Mouse (Mus musculus): Measurements from ENCODE around the gene Gfer.
"Not testable (repeated sequence)": the region's sequence is repeated elsewhere in the genome, so short reads cannot be mapped to it uniquely, and the experiment has no call there.

Gene Gfer

DNA sequence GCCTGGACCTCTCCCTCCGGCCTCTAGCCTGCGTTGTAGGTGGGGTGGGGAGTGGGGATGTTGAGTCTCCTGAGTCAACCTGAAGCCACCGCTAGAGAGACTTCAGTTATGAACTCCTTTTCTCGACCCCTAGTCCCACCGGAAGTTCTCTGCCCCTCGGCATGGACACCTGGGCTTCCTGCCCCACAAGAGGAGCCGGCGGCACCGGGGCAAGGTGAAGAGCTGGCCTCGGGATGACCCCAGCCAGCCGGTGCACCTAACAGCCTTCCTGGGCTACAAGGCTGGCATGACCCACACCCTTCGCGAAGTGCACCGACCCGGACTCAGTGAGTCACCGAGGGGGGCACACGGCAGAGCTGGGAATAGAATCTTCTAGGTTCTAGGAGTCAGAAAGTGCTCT, 32.2 kb upstream of the Gfer start:
- ChIA-PET CTCF (interaction anchor here in 2 of 4 experiments (0.9 to 1.2 kb wide), 4 partner anchors 8 to 11 kb away, joined by 3 read pairs; partner anchors contain the start of genes Msrb1 (in 1 of the 2), Rnf151 (in 1 of the 2) and Rps2 (in 1 of the 2)), POLR2A (interaction anchor here in 3 of 4 experiments (0.6 to 16.1 kb wide), 26 partner anchors 6 to 933 kb away, joined by 3 to 268 read pairs (median 4); partner anchors contain the start of genes Msrb1 (in 3 of the 3), Meiob (in 2 of the 3), Mlst8 (in 2 of the 3) and Rnf151 (in 2 of the 3))

DNA sequence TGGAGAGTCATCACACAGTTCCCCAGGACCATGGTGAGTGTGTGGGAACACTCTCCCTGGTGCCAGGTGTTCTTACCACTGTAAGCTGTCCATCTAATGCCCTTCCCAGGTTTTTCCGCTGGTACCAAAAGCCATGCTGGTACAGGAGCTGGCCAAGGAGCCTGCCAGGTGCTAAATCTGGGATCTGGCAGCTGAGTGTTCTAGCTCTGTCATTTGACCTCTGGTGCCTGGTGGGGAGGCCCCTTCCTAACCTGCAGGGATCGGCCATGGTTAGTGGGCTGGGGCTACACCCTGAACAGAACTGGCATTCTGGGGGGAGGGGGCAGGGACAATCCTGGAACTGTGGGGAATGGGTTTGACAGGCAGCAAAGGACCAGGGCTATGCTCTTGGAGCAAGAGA, 31.7 kb upstream of the Gfer start, which contains the start of gene Rpl3l:
TSS of gene Rpl3l (plus strand) at position 203 of the 400 bp plus-strand sequence.
- ChIA-PET CTCF (interaction anchor here in 3 of 4 experiments (0.7 to 1.4 kb wide), 4 partner anchors 8 to 233 kb away, joined by 3 to 4 read pairs (median 3); partner anchors contain the start of genes Msrb1 (in 1 of the 3), Rnf151 (in 1 of the 3) and Rps2 (in 1 of the 3)), POLR2A (interaction anchor here in 3 of 4 experiments (0.7 to 16.1 kb wide), 23 partner anchors 6 to 290 kb away, joined by 3 to 268 read pairs (median 4); partner anchors contain the start of genes Meiob (in 2 of the 3), Mlst8 (in 2 of the 3), Msrb1 (in 2 of the 3) and Rnf151 (in 2 of the 3))

DNA sequence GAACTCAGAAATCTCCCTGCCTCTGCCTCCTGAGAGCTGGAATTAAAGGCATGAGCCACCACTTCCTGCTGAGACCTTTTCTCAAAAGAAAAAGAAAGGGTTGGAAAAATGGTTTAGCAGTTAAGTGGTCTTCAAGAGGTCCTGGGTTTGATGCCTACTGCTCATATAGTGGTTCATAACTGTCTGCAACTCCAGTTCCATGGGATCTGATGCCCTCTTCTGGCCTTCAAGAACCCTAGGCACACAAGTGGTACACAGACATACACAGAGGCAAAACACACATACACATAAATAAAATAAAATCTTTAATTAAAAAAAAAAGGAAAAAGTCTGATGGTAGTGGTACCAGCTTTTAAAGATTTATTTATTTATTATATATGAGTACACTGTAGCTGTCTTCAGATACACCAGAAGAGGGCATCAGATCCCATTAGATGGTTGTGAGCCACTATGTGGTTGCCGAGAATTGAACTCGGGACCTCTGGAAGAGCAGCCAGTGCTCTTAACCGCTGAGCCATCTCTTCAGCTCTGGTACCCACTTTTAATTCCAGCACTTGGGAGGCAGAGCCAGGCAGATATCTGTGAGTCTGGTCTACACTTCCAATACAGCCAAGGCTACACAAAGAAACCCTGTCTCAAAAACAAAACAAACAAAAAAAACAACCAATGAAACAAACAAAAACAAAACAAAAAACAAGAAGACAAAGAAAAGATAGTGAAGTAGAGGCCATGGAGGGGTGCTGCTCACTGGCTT, 29.9 kb upstream of the Gfer start:
- CTCF ChIA-PET = interaction anchor here in 2 of 4 experiments (0.6 to 1.6 kb wide), 10 partner anchors 9 to 333 kb away, joined by 3 to 10 read pairs (median 3); partner anchors contain the start of genes Msrb1 (in 1 of the 2) and Traf7 (in 1 of the 2)
- POLR2A ChIA-PET = interaction anchor here in 2 of 4 experiments (0.8 to 14.7 kb wide), 12 partner anchors 8 to 247 kb away, joined by 3 to 268 read pairs (median 8); partner anchors contain the start of genes Msrb1 (in 2 of the 2), Hs3st6 (in 1 of the 2), Mlst8 (in 1 of the 2) and Rnf151 (in 1 of the 2)

DNA sequence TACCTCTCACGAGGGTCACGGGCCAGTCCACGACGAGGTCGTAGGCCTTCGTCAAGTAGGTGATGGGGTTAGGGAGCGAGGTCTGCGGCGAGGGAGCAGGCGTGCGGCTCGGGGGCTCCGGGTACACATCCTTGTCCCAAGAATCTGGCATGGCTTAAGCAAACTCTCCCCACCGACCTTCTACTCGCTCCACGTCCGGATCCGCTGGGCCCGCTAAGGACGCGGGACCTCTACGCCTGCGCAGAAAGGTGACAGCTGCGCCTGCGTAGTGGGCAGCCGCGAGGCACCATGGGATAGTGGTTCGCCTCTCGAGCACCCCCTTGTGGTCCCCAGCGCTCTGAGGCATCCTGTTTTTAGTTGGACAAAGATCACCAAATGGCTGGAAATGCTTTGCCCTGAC, 28.2 kb upstream of the Gfer start, which contains the start of gene Ndufb10:
TSS of gene Ndufb10 (minus strand) at position 295 of the 400 bp plus-strand sequence.
- POLR2A ChIA-PET = interaction anchor here (0.6 to 14.7 kb wide), 35 partner anchors 8 to 550 kb away, joined by 3 to 268 read pairs (median 6); partner anchors contain the start of genes Tbl3 (in 3 of the 4), Traf7 (in 3 of the 4), Eme2 (in 2 of the 4) and Meiob (in 2 of the 4)

DNA sequence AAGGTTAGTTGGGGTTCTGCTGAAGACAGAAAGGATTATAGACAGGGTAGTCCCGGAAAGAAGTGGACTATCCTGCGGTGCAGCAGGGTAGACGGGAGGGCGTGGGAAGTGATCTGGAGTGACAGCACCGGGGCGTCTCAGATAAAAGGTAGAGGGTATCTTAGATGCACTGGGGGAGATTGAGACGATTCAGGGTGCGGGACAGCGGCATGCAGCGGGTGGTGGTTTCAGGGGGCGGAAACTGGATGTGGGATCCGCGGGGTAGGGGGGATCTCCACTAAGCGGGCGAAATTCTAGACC, 27.9 kb upstream of the Gfer start:
- ChIA-PET POLR2A (interaction anchor here (0.6 to 14.7 kb wide), 40 partner anchors 8 to 550 kb away, joined by 3 to 268 read pairs (median 6); partner anchors contain the start of genes Tbl3 (in 3 of the 4), Traf7 (in 3 of the 4), Eme2 (in 2 of the 4) and Fahd1 (in 2 of the 4)), CTCF (interaction anchor here (0.6 to 1.5 kb wide), 9 partner anchors 9 to 1033 kb away, joined by 3 to 8 read pairs (median 5); partner anchors contain the start of genes Msrb1 (in 2 of the 4) and Tbl3 (in 1 of the 4))

More for the DNA sequence above, 28.2 kb upstream of the Gfer start, which contains the start of gene Ndufb10:
- CTCF ChIA-PET = interaction anchor here (0.6 to 1.6 kb wide), 12 partner anchors 7 to 1033 kb away, joined by 3 to 8 read pairs (median 4); partner anchors contain the start of genes Msrb1 (in 2 of the 4), Nthl1 (in 1 of the 4), Tbl3 (in 1 of the 4) and Tsc2 (in 1 of the 4)

DNA sequence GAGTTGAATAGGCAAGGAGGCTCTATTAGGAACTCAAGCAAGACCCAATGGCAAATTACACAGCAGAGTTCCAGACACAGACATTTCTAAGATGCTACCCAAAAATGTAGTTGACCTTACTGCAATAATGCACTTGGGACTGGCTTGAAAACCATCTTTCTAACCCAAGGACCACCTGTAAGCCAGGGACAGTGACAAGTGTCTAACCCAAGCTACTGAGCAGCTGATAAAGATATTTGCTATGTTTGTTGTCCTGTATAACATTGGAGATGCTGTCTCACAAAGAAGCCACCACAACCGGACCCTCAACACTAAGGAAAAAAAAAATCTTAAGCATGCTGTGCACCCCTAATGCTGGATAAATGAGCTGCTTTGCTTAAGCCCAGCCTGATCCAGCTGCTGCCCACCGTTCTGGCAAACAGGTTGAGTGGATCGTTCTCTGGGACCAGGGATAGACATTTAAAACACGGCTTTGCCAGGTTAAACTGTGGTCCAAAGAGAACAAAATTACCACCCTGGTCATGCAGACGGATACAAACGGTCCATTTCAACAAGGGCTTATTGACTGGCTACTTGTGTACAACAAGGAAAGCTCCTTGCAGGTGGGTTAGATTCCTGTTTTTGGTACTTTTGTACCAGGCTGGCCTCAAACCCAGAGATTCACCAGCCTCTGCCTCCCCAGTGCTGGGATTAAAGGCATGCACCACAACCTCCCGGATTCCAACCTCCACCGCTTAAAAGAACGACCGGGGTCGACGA, 27.3 kb upstream of the Gfer start:
- POLR2A ChIA-PET = interaction anchor here (0.6 to 14.7 kb wide), 46 partner anchors 9 to 1108 kb away, joined by 3 to 268 read pairs (median 6); partner anchors contain the start of genes Tbl3 (in 3 of the 4), Eme2 (in 2 of the 4), Fahd1 (in 2 of the 4) and Meiob (in 2 of the 4)
- CTCF ChIA-PET = interaction anchor here in 2 of 4 experiments (0.7 kb wide), 3 partner anchors 43 to 659 kb away, joined by 3 read pairs; no protein-coding TSS in a partner anchor

DNA sequence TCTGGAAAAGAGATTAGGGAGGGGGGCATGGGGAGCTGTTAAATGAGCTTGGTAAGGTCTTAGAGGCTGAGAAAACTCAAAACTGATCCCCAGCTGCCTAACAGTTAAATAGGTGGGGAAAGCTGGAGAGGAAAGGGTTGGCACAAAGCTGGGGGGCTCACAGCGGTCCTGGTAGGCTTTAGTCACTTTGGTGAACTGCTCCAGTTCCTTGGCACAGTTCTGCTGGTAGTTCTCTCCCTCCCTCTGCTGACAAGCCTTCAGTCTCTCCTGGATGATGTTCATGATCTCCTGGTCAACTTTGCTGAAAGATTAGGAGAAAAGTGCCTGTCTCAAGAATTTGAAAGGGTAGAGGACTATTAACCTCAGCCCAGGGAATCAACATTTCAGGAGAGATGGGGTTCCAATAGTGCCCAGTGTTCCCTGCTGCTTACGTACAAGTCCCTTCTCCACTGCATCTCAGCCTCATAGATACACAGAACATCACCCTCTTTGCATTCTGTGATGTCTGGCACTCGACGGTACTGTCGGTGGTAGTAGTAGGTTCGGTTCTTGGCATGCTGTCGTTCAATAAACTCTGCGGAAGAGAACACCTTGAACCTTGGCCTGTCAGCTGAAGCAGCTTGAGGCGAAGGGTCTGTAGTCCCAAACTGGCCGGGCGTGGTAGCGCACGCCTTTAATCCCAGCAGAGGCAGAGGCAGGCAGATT, 26.4 kb upstream of the Gfer start:
- POLR2A ChIA-PET = interaction anchor here (0.6 to 14.7 kb wide), 65 partner anchors 10 to 1109 kb away, joined by 3 to 268 read pairs (median 4); partner anchors contain the start of genes Tbl3 (in 3 of the 4), Eme2 (in 2 of the 4), Mrps34 (in 2 of the 4) and Msrb1 (in 2 of the 4)
- CTCF ChIA-PET = interaction anchor here in 1 of 4 experiments (0.7 kb wide), 1 partner anchor 129 kb away, joined by 3 read pairs; no protein-coding TSS in a partner anchor

DNA sequence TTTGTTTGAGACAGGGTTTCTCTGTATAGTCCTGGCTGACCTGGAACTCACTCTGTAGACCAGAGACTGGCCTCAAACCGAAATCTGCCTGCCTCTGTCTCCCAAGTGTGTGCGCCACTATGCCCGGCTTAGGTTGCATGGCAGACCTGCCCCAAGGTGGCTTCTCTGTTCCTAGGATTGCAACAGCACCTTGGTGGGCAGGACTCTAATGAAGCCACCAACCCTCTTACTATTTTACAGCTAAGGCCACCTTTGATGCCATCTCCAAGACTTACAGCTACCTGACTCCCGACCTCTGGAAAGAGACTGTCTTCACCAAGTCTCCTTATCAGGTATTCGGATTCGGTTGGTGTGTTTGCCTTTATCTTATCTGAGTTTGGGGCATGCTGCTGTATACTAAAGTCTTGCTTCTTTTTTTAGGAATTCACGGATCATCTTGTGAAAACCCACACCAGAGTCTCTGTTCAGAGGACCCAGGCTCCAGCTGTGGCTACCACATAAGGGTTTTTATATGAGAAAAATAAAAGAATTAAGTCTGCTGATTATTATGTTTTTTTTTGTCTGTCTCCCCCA, 25.5 kb upstream of the Gfer start:
- POLR2A ChIA-PET = interaction anchor here in 3 of 4 experiments (0.6 to 14.7 kb wide), 49 partner anchors 10 to 504 kb away, joined by 3 to 268 read pairs (median 5); partner anchors contain the start of genes Msrb1 (in 2 of the 3), Pkd1 (in 2 of the 3), Tbl3 (in 2 of the 3) and Traf7 (in 2 of the 3)
- CTCF ChIA-PET = not testable (repeated sequence)

DNA sequence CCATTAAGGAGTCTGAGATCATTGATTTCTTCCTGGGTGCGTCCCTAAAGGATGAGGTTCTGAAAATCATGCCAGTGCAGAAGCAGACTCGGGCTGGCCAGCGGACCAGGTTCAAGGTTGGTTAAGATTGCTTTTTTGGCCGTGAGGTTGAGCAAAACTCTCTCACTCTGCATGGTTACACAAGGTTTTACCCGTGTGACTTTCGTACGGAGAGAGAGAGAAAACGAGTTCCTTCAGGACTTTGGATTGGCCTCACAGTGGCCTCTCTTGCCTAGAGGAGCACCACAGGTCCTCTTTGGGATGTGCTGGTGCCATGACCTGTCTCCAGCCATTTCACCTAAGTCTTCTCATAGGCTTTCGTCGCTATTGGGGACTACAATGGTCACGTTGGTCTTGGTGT, 24.7 kb upstream of the Gfer start:
- CTCF ChIA-PET = not testable (repeated sequence)

DNA sequence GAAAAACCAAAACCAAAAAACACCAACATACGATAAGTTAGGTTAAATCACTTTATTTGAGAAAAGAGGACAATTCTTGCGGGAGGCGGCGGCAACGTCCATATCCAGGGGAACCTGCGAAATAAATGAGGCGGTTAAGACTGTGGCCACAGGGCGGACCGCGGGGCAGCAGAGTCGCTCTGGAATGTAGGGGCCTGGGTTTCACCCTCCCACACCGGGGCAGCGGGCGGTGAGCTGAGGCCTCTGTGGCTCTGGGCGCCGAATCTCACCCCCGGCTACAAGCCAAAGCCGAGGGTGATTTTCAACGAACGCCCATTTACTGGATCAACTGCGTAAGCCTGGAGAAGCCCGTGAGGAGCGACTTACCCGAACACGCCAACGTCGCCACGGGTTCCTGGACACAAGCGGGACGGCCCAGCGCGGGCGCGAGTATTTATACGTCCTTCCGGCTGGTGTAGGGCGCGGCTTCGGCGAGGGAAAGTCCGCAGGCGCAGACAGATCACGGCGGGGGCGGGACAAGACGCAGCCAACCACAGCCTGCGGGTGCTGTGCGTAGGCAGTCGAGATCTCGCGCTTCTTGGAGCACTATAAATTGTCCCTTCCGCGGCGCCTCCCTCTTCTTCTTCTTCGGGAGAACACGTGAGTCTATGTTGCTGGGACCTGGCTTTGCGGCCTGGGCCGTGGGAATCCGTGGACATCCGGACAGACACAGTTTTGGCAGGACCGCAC, 23.7 kb upstream of the Gfer start:
- ChIA-PET CTCF (no interaction called here), POLR2A (interaction anchor here in 3 of 4 experiments (0.7 to 14.7 kb wide), 27 partner anchors 12 to 554 kb away, joined by 3 to 268 read pairs (median 5); partner anchors contain the start of genes Tbl3 (in 3 of the 3), Msrb1 (in 2 of the 3), Traf7 (in 2 of the 3) and Fahd1 (in 1 of the 3))

More for the DNA sequence above, 24.7 kb upstream of the Gfer start:
- POLR2A ChIA-PET = interaction anchor here in 3 of 4 experiments (0.6 to 14.7 kb wide), 24 partner anchors 13 to 553 kb away, joined by 3 to 268 read pairs (median 6); partner anchors contain the start of genes Msrb1 (in 2 of the 3), Spsb3 (in 2 of the 3), Traf7 (in 2 of the 3) and E4f1 (in 1 of the 3)

DNA sequence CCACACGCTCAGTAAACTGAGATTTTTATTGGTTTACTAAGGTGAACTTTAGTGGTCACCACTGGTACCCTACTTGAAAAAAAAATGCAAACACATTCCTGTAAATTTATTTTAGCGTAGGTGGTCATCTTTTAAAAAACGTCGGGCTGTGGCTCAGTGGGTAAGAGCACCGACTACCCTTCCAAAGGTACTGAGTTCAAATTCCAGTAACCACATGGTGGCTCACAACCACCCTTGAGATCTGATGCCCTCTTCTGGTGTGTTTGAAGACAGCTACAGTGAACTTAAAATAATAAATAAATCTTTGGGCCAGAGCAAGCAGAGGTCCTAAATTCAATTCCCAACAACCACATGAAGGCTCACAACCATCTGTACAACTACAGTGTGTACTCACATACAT, 23.0 kb upstream of the Gfer start:
- ChIA-PET POLR2A (interaction anchor here (0.6 to 14.7 kb wide), 34 partner anchors 10 to 564 kb away, joined by 3 to 268 read pairs (median 4); partner anchors contain the start of genes Tbl3 (in 3 of the 4), Traf7 (in 3 of the 4), Msrb1 (in 2 of the 4) and Rpl3l (in 2 of the 4)), CTCF (interaction anchor here in 1 of 4 experiments (1.2 kb wide), 1 partner anchor 12 kb away, joined by 3 read pairs; no protein-coding TSS in a partner anchor)

DNA sequence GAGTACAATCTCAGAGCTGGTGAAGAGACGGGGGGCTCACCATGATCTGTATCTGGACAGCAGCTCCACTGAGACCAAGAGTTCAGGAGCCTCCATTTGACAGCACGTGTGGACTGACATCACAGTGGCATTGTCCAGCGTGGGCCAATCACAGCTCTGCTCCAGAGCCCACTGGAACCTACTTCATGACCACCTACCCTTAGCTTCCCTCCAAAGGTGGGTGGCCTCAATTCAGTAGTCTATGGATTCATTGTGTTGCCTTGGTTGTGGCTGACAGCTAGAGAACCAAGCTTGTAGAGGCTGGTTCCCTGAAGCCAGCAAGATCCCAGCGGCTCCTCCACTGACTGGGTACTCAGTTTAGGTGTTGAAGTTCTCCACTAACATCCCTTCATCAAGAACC, 22.0 kb upstream of the Gfer start, which contains the start of the genes Rnf151 and Rps2:
TSS of gene Rnf151 (minus strand) at position 121 of the 400 bp plus-strand sequence.
TSS of gene Rps2 (plus strand) at position 174 of the 400 bp plus-strand sequence.
- ChIA-PET CTCF (interaction anchor here in 3 of 4 experiments (0.7 to 1.2 kb wide), 5 partner anchors 7 to 42 kb away, joined by 3 to 4 read pairs (median 3); partner anchors contain the start of gene Rpl3l (in 1 of the 3)), POLR2A (interaction anchor here (0.5 to 14.7 kb wide), 55 partner anchors 7 to 467 kb away, joined by 3 to 268 read pairs (median 4); partner anchors contain the start of genes Tbl3 (in 4 of the 4), Traf7 (in 3 of the 4), Msrb1 (in 2 of the 4) and Nthl1 (in 2 of the 4))

DNA sequence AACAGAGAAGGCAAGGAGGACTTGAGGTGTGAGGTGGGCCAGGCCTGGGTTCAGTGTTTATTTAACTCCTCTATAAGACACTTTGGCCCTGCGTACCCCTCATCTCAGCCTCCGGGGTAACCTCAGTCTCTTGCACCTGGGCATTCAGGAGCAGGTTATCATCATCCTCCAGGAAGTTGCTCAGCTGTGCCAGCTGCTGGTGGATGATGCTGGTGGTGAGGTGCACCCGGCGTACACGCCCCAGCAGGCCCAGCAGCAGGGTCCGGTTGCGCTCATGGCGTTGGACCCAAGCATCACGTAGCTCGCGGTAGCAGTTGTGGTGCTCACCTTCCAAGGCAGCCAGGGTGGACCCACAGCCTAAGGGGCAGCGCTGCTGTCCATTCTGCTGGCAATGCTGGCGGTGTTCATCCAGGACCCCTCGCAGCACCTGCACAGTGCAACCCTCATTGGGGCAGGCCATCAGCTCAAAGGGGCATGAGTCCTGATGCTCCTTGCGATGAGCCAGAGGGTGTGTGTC, 20.3 kb upstream of the Gfer start:
- ChIA-PET CTCF (interaction anchor here in 1 of 4 experiments (0.6 to 1.5 kb wide), 5 partner anchors 8 to 520 kb away, joined by 3 read pairs; partner anchors contain the start of gene Tbl3), POLR2A (interaction anchor here in 3 of 4 experiments (0.5 to 14.7 kb wide), 48 partner anchors 8 to 1011 kb away, joined by 3 to 268 read pairs (median 5); partner anchors contain the start of genes Msrb1 (in 3 of the 3), Traf7 (in 3 of the 3), Ndufb10 (in 2 of the 3) and Pkd1 (in 2 of the 3))

DNA sequence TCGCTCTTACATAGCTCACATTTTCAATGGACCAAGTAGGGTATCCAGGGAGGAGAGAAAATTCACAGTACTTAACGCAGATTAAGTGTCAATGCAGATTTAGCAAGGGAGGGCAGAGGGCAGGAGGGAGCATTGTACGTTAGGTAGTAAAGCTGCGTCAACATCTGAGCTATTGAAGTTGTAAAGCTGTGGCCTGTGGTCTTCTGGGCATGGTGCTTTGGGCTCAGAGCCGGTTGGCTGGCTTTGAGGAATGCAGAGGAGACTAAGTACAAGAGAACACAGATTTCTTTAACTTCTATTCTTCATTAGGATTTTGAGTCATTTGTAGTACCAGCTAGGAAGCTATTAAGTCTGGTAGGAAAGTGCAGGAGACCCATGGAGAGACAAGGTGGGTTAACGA, 19.6 kb upstream of the Gfer start:
- ChIA-PET CTCF (interaction anchor here in 2 of 4 experiments (0.6 to 1.5 kb wide), 4 partner anchors 12 to 519 kb away, joined by 3 read pairs; no protein-coding TSS in a partner anchor), POLR2A (interaction anchor here in 3 of 4 experiments (0.5 to 14.7 kb wide), 31 partner anchors 9 to 1011 kb away, joined by 3 to 268 read pairs (median 5); partner anchors contain the start of genes Msrb1 (in 3 of the 3), Ndufb10 (in 2 of the 3), Pkd1 (in 2 of the 3) and Rpl3l (in 2 of the 3))

All from embryonic stem cell, embryonic (primary cell).